Mouse (Mus musculus): ENCODE results near the gene Gm49354.

DNA sequence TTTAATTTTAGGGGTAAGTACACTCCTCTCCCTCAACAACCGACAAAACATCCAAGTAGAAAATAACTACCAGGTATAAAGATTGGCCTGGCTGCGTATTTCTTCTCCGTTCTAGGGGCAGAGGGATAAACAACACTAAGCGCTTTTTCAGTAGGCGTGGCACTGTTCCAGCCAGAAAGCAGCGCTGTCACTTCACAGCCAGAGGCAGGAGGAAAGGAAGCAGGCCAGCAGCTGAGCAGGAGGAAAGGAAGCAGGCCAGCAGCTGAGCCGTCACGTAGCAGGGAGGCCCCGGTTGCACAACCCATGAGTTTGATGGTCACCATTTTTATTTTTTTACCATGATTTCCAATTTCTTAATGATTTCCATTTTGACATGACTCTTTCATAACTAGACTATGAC is 10.8 kb downstream of the Gm49354 start:
- no peak for TF ChIP-seq POLR2A (IDR thresholded peaks at IDR 0.05; ENCODE audit: low read depth, low read length)
- no peak for TF ChIP-seq CTCF (conservative IDR thresholded peaks at IDR 0.05; ENCODE audit: insufficient read depth, insufficient read length, low read depth, low read length)

Measured in kidney, adult 2 months (tissue).